Mouse (Mus musculus) liver, postnatal 0 days (tissue): ENCODE results near the gene Cyp2f2. TPM values are rescaled to one million over a fixed set of nuclear protein-coding genes. Genes with fewer than 3 reads are reported as not detected.

Experiments used
- ATAC-seq: fragments of 200-750 bp; cut with Nextera tagmentation; 2 replicates; pipeline ENCODE4 v1.8.0; 2017; ENCODE audit warnings: mild to moderate bottlenecking, moderate library complexity
- DNase-seq: peaks from one replicate; pipeline ENCODE4 v3.0.0-alpha.2; 2016
- H3K27ac ChIP-seq: fragments of 300-500 bp; sonication (generic); 2 replicates; pipeline ENCODE4 v1.5.1; 2014; ENCODE audit warnings: antibody characterized with exemption, moderate library complexity, mild to moderate bottlenecking, low read depth
- H3K27me3 ChIP-seq: fragments of 300-500 bp; sonication (generic); 2 replicates; pipeline ENCODE4 v1.6.1; 2014; ENCODE audit warnings: low read length, control low read depth, mixed read lengths; ENCODE audit not compliant: insufficient read depth
- H3K36me3 ChIP-seq: fragments of 300-500 bp; sonication (generic); replicated peaks from 2 replicates; pipeline ENCODE4 v1.6.1; 2014; ENCODE audit warnings: mild to moderate bottlenecking, control low read depth, low read length, moderate library complexity, mixed read lengths; ENCODE audit not compliant: insufficient read depth
- H3K4me1 ChIP-seq: fragments of 300-500 bp; sonication (generic); 2 replicates; pipeline ENCODE4 v1.6.1; 2014; ENCODE audit warnings: antibody characterized with exemption, mild to moderate bottlenecking, control low read depth; ENCODE audit not compliant: insufficient read depth
- H3K4me2 ChIP-seq: fragments of 300-500 bp; sonication (generic); 2 replicates; pipeline ENCODE4 v1.6.1; 2014; ENCODE audit warnings: low read depth, mild to moderate bottlenecking, low read length, moderate library complexity, mixed read lengths
- H3K4me3 ChIP-seq: fragments of 300-500 bp; sonication (generic); 2 replicates; pipeline ENCODE4 v1.5.1; 2014; ENCODE audit warnings: low read depth, low read length
- H3K9ac ChIP-seq: fragments of 300-500 bp; sonication (generic); replicated peaks from 2 replicates; pipeline ENCODE4 v1.6.1; 2014; ENCODE audit warnings: mild to moderate bottlenecking, moderate library complexity
- H3K9me3 ChIP-seq: fragments of 300-500 bp; sonication (generic); 2 replicates; pipeline ENCODE4 v1.6.1; 2016; ENCODE audit warnings: mild to moderate bottlenecking, control low read depth, low read length, mixed read lengths
- CTCF ChIP-seq: sonication (generic); IDR thresholded peaks from 2 replicates; pipeline ENCODE4 v1.5.1; 2016; ENCODE audit warnings: antibody characterized with exemption, low read depth
- EP300 ChIP-seq: IDR thresholded peaks from 2 replicates; pipeline ENCODE4 v1.6.1; 2016; ENCODE audit warnings: antibody characterized with exemption, low read depth, mild to moderate bottlenecking
- WGBS: fragments of 180-500 bp; shearing (Covaris S2); extraction: QIAGEN DNeasy Blood & Tissue Kit; methylation state at CpG from one replicate; pipeline ENCODE4 v1.1.7; 2014; ENCODE audit not compliant: insufficient replicate concordance; 5-methylcytosine and 5-hydroxymethylcytosine counted together
- polyA plus RNA-seq: library from polyadenylated mRNA; unstranded; fragments of >200 nt; fragmentation: Nextera tagmentation; extraction: Ambion mirVana; gene quantifications from 2 replicates; pipeline ENCODE4 v1.2.1, GENCODE M21; 2015

Cyp2f2 gene
- polyA plus RNA-seq, 1 experiment from 2014 or later = 59.6 TPM

GRCm38 (mm10) chr7:27110327-27110726 lies 9.4 kb upstream of the Cyp2f2 start:
- Histone ChIP-seq H3K36me3 (no peaks in the 10 kb centered on the region), H3K4me1 (no peaks in the 10 kb centered on the region), H3K9ac (no peak overlapping the region), H3K27me3 (no peaks in the 10 kb centered on the region), H3K4me3 (no peak overlapping the region), H3K4me2 (no peak overlapping the region), H3K27ac (no peak overlapping the region), H3K9me3 (peaks cover 2% of the 10 kb centered on the region; the same call in 1 of the 2 replicates)
- DNase-seq = no peak
- TF ChIP-seq CTCF (no peak), EP300 (no peak)
- ATAC-seq = no peak

GRCm38 (mm10) chr7:27111038-27111437 lies 8.7 kb upstream of the Cyp2f2 start:
- no peaks in the 10 kb centered on the region for H3K36me3 ChIP-seq
- H3K9ac ChIP-seq = no peak overlapping the region
- H3K4me2 ChIP-seq = no peak overlapping the region
- 85% methylated on average over 1 of the region's 1 CpGs for WGBS
- H3K9me3 ChIP-seq = peaks cover 2% of the 10 kb centered on the region; the same call in 1 of the 2 replicates
- DNase-seq (no peak), ATAC-seq (no peak)
- no peaks in the 10 kb centered on the region for H3K4me1 ChIP-seq
- no peak overlapping the region for H3K27ac ChIP-seq
- H3K27me3 ChIP-seq = no peaks in the 10 kb centered on the region
- TF ChIP-seq CTCF (no peak), EP300 (no peak)
- H3K4me3 ChIP-seq = no peak overlapping the region

DNA sequence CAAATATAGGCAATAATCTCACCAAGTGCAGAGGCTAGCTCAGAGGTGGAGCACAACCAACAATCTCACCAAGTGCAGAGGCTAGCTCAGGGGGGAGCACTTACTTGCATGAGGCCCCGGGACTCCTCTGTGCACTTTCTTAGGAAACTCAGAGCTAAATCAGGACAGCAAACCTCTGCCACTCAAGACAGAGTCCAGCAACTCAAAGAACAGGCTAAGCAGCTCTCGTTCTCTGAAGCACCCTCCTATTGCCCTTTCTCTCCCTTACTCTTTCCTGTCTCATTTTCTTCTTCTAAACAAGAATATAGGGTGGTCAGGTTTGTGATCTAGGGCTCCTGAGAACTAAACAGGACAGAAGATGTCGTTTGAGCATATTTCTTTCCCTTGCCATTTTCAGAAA lies 7.7 kb upstream of the Cyp2f2 start:
- Histone ChIP-seq H3K27ac (no peak overlapping the region), H3K27me3 (no peaks in the 10 kb centered on the region), H3K9ac (no peak overlapping the region), H3K4me3 (no peak overlapping the region), H3K36me3 (no peaks in the 10 kb centered on the region), H3K4me1 (no peaks in the 10 kb centered on the region), H3K9me3 (peaks cover 2% of the 10 kb centered on the region; the same call in 1 of the 2 replicates), H3K4me2 (no peak overlapping the region)
- DNase-seq = no peak
- no peak for ATAC-seq
- 55% methylated on average over 3 of the region's 3 CpGs for WGBS
- TF ChIP-seq EP300 (no peak), CTCF (no peak)

DNA sequence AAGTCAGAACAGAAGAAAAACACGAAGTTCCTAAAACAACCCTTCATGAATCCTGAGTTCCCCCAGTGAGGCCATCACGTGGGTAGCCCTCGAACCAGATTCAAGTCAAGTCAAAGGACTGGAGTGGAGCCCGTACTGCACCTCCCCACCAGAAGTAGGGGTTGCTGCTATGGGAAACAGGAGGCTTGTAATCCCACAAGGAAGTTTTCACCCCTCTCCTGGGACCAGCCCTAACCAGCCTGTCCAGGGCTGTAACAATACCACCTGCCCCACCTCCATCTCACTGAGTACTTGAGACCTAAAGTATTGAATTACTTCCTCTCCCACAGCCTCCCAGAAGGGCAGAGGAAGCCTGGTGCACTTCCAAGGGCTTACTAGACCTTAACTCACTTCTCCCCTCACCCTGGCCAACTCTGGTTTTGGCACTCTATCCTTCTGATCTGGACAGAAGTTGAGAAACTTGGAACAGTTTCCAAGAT lies 1.6 kb upstream of the Cyp2f2 start:
- DNase-seq = no peak
- H3K9me3 ChIP-seq = no peaks in the 10 kb centered on the region
- 46% methylated on average over 4 of the region's 4 CpGs for WGBS
- no peak overlapping the region for H3K4me2 ChIP-seq
- no peaks in the 10 kb centered on the region for H3K27me3 ChIP-seq
- H3K27ac ChIP-seq = no peak overlapping the region
- TF ChIP-seq CTCF (no peak), EP300 (no peak)
- no peak overlapping the region for H3K4me3 ChIP-seq
- H3K9ac ChIP-seq = no peak overlapping the region
- no peaks in the 10 kb centered on the region for H3K4me1 ChIP-seq
- ATAC-seq = no peak
- H3K36me3 ChIP-seq = no peaks in the 10 kb centered on the region

GRCm38 (mm10) chr7:27124305-27124832 lies 4.7 kb downstream of the Cyp2f2 start:
- Histone ChIP-seq H3K4me3 (no peak overlapping the region), H3K4me1 (no peaks in the 10 kb centered on the region), H3K9me3 (no peaks in the 10 kb centered on the region), H3K36me3 (no peaks in the 10 kb centered on the region), H3K27ac (peak overlapping the region; percentile 39; the same call in 1 of the 2 replicates), H3K4me2 (no peak overlapping the region), H3K27me3 (no peaks in the 10 kb centered on the region), H3K9ac (no peak overlapping the region)
- TF ChIP-seq EP300 (peak; percentile 82), CTCF (no peak)
- 56% methylated on average over 5 of the region's 5 CpGs for WGBS
- peak; percentile 81 for ATAC-seq
- no peak for DNase-seq

GRCm38 (mm10) chr7:27124969-27125368 lies 5.3 kb downstream of the Cyp2f2 start:
- H3K4me3 ChIP-seq = no peak overlapping the region
- no peaks in the 10 kb centered on the region for H3K4me1 ChIP-seq
- peak; percentile 30 for DNase-seq
- no peak overlapping the region for H3K4me2 ChIP-seq
- WGBS = 73% methylated on average over 4 of the region's 4 CpGs
- H3K9me3 ChIP-seq = no peaks in the 10 kb centered on the region
- H3K36me3 ChIP-seq = no peaks in the 10 kb centered on the region
- H3K27ac ChIP-seq = peak overlapping the region; percentile 39; the same call in 1 of the 2 replicates
- no peaks in the 10 kb centered on the region for H3K27me3 ChIP-seq
- TF ChIP-seq CTCF = no peak
- no peak for TF ChIP-seq EP300
- peak; percentile 80 for ATAC-seq
- no peak overlapping the region for H3K9ac ChIP-seq
